Mouse (Mus musculus) naive thymus-derived CD4-positive, alpha-beta T cell, adult 5 months (primary cell): ENCODE data around the gene Fbxw8. TPM values are rescaled to one million over a fixed set of nuclear protein-coding genes. Genes with fewer than 3 reads are reported as not detected.

ENCODE experiments used
- polyA plus RNA-seq: library from polyadenylated mRNA; unstranded; fragments of 100-300 nt; shearing (Covaris generic); gene quantifications from one replicate; pipeline ENCODE4 v1.2.1, GENCODE M21; 2017

Fbxw8 gene
- polyA plus RNA-seq: 6.6 TPM

DNA sequence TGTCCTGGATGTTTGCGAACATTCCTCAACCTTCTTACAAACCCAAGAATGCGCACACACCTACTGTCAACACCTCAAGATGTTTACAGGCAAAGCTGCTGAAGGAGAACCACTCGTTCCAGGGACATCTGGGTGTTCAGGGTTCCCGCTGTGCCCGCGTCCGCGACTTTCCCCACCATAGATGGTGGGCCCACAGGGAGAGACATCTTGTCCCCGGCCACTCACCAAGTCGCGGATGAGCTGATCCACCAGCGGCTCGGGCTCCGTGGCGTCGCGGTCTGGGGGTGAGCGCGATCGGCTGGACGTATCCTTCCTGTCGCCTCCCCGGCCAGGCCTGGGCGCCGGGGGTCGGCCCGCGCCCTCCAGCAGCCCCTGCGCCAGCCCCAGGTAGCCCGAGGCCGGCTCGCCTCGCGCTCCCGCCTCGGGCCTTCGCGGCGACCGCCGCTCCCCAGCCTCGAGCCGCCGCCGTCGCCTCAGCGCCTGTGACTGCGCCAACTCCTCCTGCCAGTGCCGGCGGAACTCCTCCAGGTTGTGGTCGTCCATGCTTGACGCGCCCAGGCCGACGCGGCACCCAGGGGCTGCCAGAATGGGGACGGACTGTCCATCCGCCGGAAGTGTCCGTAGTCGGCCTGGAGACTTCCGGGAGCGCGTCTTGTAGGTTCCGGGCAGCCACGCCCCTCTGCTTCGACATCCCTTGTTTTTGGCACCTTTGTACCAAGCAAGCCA lies at the start of gene Fbxw8:
Gene Fbxw8 (minus strand): TSS at position 626 of the 726 bp plus-strand sequence.

DNA sequence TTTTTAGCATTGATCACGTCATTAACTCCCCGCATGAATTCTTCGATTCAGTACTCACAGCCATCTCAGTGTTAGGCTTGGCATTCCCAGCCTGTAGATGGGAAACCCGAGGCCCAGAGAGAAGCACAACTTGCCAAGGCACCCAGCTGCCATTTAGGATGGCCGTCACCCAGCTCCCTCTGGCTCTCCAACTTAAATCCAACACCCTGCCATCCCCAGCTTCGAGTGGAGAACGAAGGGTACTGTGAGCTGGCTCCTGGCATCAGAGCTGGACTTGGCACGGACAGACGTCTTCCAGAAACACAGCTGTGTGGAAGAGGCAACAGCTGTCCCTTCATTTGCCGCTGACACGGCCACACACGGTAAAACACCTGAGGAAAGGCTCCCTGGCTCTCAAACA lies 9.3 kb upstream of the Fbxw8 start, which contains the start of gene Hrk:
Gene Hrk (plus strand): TSS at position 68 of the 400 bp plus-strand sequence.

DNA sequence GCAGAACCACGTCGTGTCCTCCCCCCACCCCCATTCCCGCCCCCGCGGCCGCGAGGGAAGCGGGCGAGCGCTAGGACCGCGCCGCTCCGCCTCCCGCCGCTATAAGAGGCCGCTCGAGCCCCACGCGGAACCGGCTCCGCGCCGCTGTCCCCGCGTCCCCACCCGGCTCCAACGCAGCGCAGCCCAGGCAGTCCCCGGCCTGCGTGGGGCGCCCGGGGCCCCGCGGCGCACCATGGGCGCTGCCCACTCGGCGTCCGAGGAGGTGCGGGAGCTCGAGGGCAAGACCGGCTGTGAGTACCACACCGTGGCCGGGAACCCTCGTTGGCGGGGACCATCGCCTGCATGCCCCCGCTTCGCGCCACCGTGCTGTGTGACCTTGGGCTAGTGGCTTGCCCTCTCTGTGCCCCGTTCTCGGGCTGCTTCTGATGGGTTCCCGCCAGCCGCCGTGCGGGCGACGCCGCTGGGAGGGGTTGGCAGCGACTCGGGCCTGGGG lies 127.5 kb downstream of the Fbxw8 start, which contains the start of gene Tesc:
Gene Tesc (plus strand): TSS at position 46 of the 493 bp plus-strand sequence.

Other genes starting within 250 kb of the Fbxw8 start
- gene Fbxo21, start 178.7 kb downstream of the Fbxw8 start, polyA plus RNA-seq: 41.2 TPM
- 116 TPM for gene Tesc, start 127.7 kb downstream of the Fbxw8 start, polyA plus RNA-seq
- not detected for gene Hrk, start 9.2 kb upstream of the Fbxw8 start, polyA plus RNA-seq
- not detected for gene Rnft2, start 89.7 kb upstream of the Fbxw8 start, polyA plus RNA-seq
- 7.2 TPM for gene 2410131K14Rik, start 89.8 kb upstream of the Fbxw8 start, polyA plus RNA-seq